Mouse (Mus musculus): ENCODE results near the gene Cldn14. TPM values are rescaled to one million over a fixed set of nuclear protein-coding genes. Genes with fewer than 3 reads are reported as not detected.

Gene Cldn14
- polyA plus RNA-seq, 1 experiment from 2014 or later: not detected

- Histone ChIP-seq H3K4me2 (replicated peaks; ENCODE audit: low read depth, low read length) (no peak overlapping the region), H3K4me1 (ENCODE audit: control insufficient read depth, insufficient read depth, low read length) (peaks cover 5% of the 10 kb centered on the region; the same call in 1 of the 2 replicates), H3K9ac (replicated peaks; ENCODE audit: low read depth, low read length) (no peak overlapping the region), H3K9me3 (ENCODE audit: control insufficient read depth, low read depth, low read length) (no peaks in the 10 kb centered on the region), H3K4me3 (ENCODE audit: low read depth, low read length) (no peak overlapping the region), H3K27me3 (ENCODE audit: control insufficient read depth, insufficient read depth, low read length) (no peaks in the 10 kb centered on the region), H3K27ac (ENCODE audit: low read length) (no peak overlapping the region), H3K36me3 (ENCODE audit: control insufficient read depth, insufficient read depth, low read length) (peaks cover 26% of the 10 kb centered on the region)
- 93% methylated on average over 6 of the region's 6 CpGs for WGBS
- no peak for ATAC-seq (ENCODE audit: insufficient number of reproducible peaks, insufficient read depth, low FRiP score, low read depth)
These were observed 120.2 kb downstream of the Cldn14 start for GRCm38 (mm10) chr16:93888481-93888880.

- WGBS: 42% methylated on average over 5 of the region's 5 CpGs
These were observed 123.9 kb downstream of the Cldn14 start for GRCm38 (mm10) chr16:93884722-93885113.

GRCm38 (mm10) chr16:93884086-93884721 lies 124.4 kb downstream of the Cldn14 start:
- no peak for ATAC-seq (ENCODE audit: insufficient number of reproducible peaks, insufficient read depth, low FRiP score, low read depth)
- Histone ChIP-seq H3K27me3 (ENCODE audit: control insufficient read depth, insufficient read depth, low read length) (no peaks in the 10 kb centered on the region), H3K27ac (ENCODE audit: low read length) (peak overlapping the region; percentile 27; the same call in 1 of the 2 replicates), H3K4me3 (ENCODE audit: low read depth, low read length) (peak overlapping the region; percentile 88), H3K9ac (replicated peaks; ENCODE audit: low read depth, low read length) (peak overlapping the region; percentile 76), H3K36me3 (ENCODE audit: control insufficient read depth, insufficient read depth, low read length) (peaks cover 10% of the 10 kb centered on the region; the same call in 1 of the 2 replicates), H3K4me2 (replicated peaks; ENCODE audit: low read depth, low read length) (peak overlapping the region; percentile 78), H3K9me3 (ENCODE audit: control insufficient read depth, low read depth, low read length) (no peaks in the 10 kb centered on the region), H3K4me1 (ENCODE audit: control insufficient read depth, insufficient read depth, low read length) (peaks cover 5% of the 10 kb centered on the region; the same call in 1 of the 2 replicates)
- WGBS: under 1% methylated on average over 41 of the region's 43 CpGs

More at GRCm38 (mm10) chr16:93884722-93885113, 123.9 kb downstream of the Cldn14 start:
- peak overlapping the region; percentile 78 for H3K4me2 ChIP-seq (replicated peaks; ENCODE audit: low read depth, low read length)
- H3K4me3 ChIP-seq (ENCODE audit: low read depth, low read length): peak overlapping the region; percentile 88
- H3K27me3 ChIP-seq (ENCODE audit: control insufficient read depth, insufficient read depth, low read length): no peaks in the 10 kb centered on the region
- H3K4me1 ChIP-seq (ENCODE audit: control insufficient read depth, insufficient read depth, low read length): peaks cover 5% of the 10 kb centered on the region; the same call in 1 of the 2 replicates
- ATAC-seq (ENCODE audit: insufficient number of reproducible peaks, insufficient read depth, low FRiP score, low read depth): no peak
- no peaks in the 10 kb centered on the region for H3K9me3 ChIP-seq (ENCODE audit: control insufficient read depth, low read depth, low read length)
- H3K27ac ChIP-seq (ENCODE audit: low read length): no peak overlapping the region
- peaks cover 10% of the 10 kb centered on the region; the same call in 1 of the 2 replicates for H3K36me3 ChIP-seq (ENCODE audit: control insufficient read depth, insufficient read depth, low read length)
- H3K9ac ChIP-seq (replicated peaks; ENCODE audit: low read depth, low read length): peak overlapping the region; percentile 76; the same call in 1 of the 2 replicates

- ATAC-seq (ENCODE audit: insufficient number of reproducible peaks, insufficient read depth, low FRiP score, low read depth): peak; percentile 96
These were observed 125.1 kb downstream of the Cldn14 start, which contains the start of gene Chaf1b for GRCm38 (mm10) chr16:93883423-93884085. TSS of gene Chaf1b (plus strand) at chr16:93883901.

GRCm38 (mm10) chr16:93877612-93878380 lies 130.8 kb downstream of the Cldn14 start:
- H3K9ac ChIP-seq (replicated peaks; ENCODE audit: low read depth, low read length): no peak overlapping the region
- no peaks in the 10 kb centered on the region for H3K4me1 ChIP-seq (ENCODE audit: control insufficient read depth, insufficient read depth, low read length)
- H3K27ac ChIP-seq (ENCODE audit: low read length): no peak overlapping the region
- WGBS: 83% methylated on average over 6 of the region's 6 CpGs
- no peak overlapping the region for H3K4me2 ChIP-seq (replicated peaks; ENCODE audit: low read depth, low read length)
- no peaks in the 10 kb centered on the region for H3K27me3 ChIP-seq (ENCODE audit: control insufficient read depth, insufficient read depth, low read length)
- peaks cover 33% of the 10 kb centered on the region for H3K36me3 ChIP-seq (ENCODE audit: control insufficient read depth, insufficient read depth, low read length)
- no peak for ATAC-seq (ENCODE audit: insufficient number of reproducible peaks, insufficient read depth, low FRiP score, low read depth)
- H3K9me3 ChIP-seq (ENCODE audit: control insufficient read depth, low read depth, low read length): no peaks in the 10 kb centered on the region
- H3K4me3 ChIP-seq (ENCODE audit: low read depth, low read length): no peak overlapping the region

More at GRCm38 (mm10) chr16:93883423-93884085, 125.1 kb downstream of the Cldn14 start, which contains the start of gene Chaf1b:
- Histone ChIP-seq H3K9me3 (ENCODE audit: control insufficient read depth, low read depth, low read length) (no peaks in the 10 kb centered on the region), H3K9ac (replicated peaks; ENCODE audit: low read depth, low read length) (peak within 1 kb of the TSS; percentile 76), H3K27ac (ENCODE audit: low read length) (peak within 1 kb of the TSS; percentile 27; the same call in 1 of the 2 replicates), H3K36me3 (ENCODE audit: control insufficient read depth, insufficient read depth, low read length) (peaks cover 10% of the 10 kb centered on the region; the same call in 1 of the 2 replicates), H3K4me3 (ENCODE audit: low read depth, low read length) (peak within 1 kb of the TSS; percentile 88), H3K27me3 (ENCODE audit: control insufficient read depth, insufficient read depth, low read length) (no peaks in the 10 kb centered on the region), H3K4me1 (ENCODE audit: control insufficient read depth, insufficient read depth, low read length) (peaks cover 5% of the 10 kb centered on the region; the same call in 1 of the 2 replicates), H3K4me2 (replicated peaks; ENCODE audit: low read depth, low read length) (peak within 1 kb of the TSS; percentile 78)
- under 1% methylated on average over 54 of the region's 54 CpGs for WGBS

- WGBS: 83% methylated on average over 13 of the region's 13 CpGs
- ATAC-seq (ENCODE audit: insufficient number of reproducible peaks, insufficient read depth, low FRiP score, low read depth): no peak
- no peak overlapping the region for H3K4me2 ChIP-seq (replicated peaks; ENCODE audit: low read depth, low read length)
- H3K27ac ChIP-seq (ENCODE audit: low read length): no peak overlapping the region
- no peaks in the 10 kb centered on the region for H3K27me3 ChIP-seq (ENCODE audit: control insufficient read depth, insufficient read depth, low read length)
- no peak overlapping the region for H3K4me3 ChIP-seq (ENCODE audit: low read depth, low read length)
- H3K9ac ChIP-seq (replicated peaks; ENCODE audit: low read depth, low read length): no peak overlapping the region
- no peaks in the 10 kb centered on the region for H3K9me3 ChIP-seq (ENCODE audit: control insufficient read depth, low read depth, low read length)
- peaks cover 59% of the 10 kb centered on the region for H3K36me3 ChIP-seq (ENCODE audit: control insufficient read depth, insufficient read depth, low read length)
- no peaks in the 10 kb centered on the region for H3K4me1 ChIP-seq (ENCODE audit: control insufficient read depth, insufficient read depth, low read length)
These were observed 133.8 kb downstream of the Cldn14 start for GRCm38 (mm10) chr16:93874841-93875240.

Data from stomach, embryonic 14.5 days (tissue).